Mouse (Mus musculus): Measurements from ENCODE around the gene Nudt22.
A peak's percentile ranks its signal among the peaks of the same experiment; 100 is the strongest.
"Not testable (repeated sequence)": the region's sequence is repeated elsewhere in the genome, so short reads cannot be mapped to it uniquely, and the experiment has no call there.

Nudt22 gene

DNA sequence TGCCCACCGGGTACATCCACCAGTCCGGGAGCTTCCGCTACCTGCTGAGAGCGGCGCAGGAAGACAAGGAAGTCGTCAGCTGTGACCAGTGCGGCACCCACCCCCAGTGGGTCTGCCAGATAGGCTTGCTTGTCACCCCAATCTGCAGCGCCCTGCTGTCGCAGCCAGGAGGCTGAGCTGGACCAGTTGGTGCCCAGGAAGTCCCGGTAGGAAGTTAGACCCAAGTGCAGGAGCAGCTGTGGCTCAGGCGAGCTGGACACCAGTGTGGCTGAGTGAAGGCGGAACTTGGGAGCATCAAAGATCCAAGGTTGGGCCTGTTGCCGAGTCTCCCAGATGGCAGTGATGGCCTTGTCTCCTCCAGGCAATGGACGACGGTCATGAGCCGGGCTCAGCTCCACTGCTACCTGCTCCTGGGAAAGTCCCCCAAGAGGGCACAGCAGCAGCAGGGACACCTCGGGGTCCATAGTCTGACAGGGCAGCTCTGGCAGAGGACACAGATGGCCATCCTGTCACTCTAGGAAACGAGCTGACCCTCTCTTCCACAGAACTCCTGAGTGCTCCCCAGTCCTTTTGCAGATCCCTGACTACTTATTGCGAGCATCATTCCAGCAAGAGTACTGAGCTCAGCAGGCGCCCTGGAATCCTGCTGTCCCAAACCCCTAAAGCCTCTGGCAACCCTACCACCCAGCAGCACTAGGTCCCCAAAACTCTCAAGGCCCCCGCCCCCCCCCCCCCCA is 494 bp downstream of the Nudt22 start:
- DNase-seq (ENCODE audit: low read depth, low spot score): no peak

DNA sequence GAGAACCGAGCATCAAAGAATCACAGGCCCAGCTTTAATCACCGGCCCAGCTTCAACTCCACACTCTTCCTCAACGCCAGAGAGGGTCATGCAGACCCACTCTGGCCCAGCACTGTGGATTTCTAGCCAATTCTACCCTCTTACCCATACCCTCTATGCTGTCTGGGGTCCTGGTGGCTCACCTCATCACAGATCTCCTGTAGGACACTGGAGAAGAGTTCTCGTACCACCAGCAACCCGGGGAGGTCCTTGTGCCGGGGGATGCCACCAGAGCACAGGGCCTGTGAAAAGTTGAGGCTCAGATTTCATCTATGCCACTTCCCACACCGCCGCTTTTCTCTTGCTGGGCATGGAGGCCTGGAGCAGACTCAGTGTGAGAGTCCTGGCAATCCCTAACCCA is 1.4 kb downstream of the Nudt22 start:
- no peak for DNase-seq (ENCODE audit: low read depth, low spot score)

DNA sequence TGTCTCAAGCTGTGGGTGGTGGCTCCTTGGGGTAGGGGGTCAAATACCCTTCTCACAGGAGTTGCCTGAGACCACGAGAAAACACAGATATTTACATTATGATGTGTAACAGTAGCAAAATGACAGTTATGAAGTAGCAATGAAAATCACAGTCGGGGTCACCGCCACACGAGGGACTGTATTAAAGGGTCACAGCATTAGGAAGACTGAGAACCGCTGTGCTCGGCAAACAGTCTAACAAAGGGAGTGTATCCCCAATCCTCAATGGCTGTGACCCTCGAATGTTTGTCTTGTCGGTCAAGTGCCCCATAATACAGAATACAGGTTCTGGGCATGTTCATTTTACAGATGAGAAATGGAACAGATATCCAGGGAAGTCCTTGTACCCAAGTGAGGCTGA is 1.9 kb downstream of the Nudt22 start:
- DNase-seq (ENCODE audit: low read depth, low spot score): no peak

DNA sequence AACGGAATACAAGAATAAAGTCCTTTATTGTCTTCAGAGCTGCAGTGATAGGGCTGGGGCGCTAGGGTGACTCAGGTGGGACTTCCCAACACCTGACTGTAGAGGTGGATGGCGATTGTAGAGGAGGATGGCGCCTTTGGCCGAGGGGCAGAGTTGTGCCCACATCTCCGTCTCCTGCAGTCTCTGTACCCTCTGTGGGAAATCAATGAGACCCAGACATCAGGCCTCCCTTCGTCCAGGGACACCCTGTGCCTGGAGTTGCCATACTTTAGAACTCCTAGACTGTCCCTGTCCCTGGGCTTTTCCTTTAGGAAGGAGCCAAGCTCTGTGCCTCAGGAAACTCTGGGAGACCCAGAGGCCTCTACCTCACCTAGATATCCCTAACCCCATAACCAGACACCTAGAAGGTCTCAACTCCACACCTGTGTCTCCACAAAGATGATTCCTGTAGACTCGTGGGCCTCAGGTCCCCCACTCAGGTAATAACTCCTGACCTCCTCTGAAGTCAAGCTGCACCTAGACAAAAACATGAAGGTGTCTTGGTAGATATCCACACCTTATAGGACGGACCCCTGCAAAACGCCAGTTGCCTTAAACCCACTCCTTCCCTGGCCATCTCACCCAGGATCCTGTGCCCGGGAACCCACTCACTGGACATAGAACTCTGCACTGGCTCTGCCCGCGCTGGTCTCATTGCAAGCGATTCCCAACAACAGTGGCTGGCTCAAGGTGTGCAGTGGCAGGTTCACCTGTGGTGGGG is 2.7 kb downstream of the Nudt22 start:
- DNase-seq (ENCODE audit: low read depth, low spot score): no peak

DNA sequence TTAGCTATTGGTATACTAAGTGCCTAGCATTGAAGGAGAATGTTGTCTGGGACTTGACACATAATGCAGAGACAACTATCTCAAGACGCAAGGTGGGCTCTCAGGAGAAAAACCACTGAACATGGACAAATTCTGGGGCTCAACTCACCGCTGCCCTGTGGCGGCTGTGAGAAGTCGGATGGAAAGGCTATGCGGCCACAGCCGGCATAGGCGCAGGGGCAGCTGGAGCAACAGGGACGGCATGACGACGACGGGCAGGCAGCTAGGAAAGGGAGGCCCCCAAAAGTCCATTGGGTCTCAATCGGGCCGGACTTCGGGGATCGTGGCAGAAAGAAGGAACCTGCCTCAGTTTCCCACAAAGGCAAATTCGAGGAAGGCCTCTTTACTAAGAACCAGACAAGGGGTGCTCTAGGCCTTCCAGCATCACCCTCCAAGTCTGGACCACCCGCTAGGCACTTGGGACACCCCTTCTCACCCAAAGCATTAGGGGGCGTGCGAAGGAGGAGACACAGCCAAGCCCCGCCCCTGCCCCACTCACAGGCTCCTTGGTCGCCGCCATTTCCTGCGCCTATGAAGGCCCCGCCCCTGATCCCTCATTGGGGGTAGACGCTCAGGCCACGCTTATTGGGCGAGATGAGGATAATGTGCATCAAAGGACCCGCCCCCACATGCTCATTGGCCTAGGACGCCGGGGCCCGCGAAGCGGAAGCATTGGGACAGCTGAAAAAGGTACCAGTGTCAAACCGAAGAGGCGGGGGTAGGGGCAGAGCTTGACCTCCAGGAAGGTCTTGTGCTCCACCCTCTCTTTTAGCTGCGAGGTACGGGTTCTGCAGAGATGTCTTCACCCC is 3.7 kb downstream of the Nudt22 start, which contains the start of gene Dnajc4:
Gene Dnajc4, minus strand, starts transcription at position 562 of the 848 bp plus-strand sequence.
- DNase-seq (ENCODE audit: low read depth, low spot score): peak; percentile 93

DNA sequence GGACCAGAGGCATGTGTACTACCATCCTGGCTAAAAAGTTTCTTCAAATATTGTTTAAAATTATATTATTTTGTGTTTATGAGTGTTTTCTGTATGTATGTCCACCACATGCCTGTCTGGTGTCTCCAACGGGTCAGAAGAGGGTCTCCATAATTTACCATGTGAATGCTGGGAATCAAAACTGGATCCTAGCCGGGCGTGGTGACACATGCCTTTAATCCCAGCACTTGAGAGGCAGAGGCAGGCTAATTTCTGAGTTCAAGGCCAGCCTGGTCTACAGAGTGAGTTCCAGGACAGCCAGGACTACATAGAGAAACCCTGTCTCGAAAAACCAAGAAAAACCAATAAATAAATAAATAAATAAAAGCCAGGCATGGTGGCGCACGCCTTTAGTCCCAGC is 4.8 kb downstream of the Nudt22 start:
- DNase-seq (ENCODE audit: low read depth, low spot score): not testable (repeated sequence)

DNA sequence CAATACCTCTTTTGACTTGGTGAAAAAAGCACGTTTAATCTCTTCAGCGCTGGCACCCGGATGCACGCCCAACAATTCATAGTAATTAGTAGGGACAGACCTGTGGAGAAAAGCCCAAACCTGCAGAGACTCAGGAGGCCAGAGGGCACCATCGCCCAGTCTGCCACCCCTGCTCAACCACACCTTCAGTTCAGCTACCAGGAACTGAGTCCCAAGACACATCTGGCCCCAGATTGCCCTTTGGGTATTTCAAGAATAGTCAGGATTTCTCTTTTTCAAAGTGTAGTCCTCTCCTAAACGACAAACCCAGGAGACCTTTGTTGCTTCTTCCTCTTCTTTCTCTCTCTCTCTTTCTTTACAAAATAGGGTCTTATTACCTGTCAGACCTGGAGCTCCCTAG is 5.2 kb downstream of the Nudt22 start:
- no peak for DNase-seq (ENCODE audit: low read depth, low spot score)

DNA sequence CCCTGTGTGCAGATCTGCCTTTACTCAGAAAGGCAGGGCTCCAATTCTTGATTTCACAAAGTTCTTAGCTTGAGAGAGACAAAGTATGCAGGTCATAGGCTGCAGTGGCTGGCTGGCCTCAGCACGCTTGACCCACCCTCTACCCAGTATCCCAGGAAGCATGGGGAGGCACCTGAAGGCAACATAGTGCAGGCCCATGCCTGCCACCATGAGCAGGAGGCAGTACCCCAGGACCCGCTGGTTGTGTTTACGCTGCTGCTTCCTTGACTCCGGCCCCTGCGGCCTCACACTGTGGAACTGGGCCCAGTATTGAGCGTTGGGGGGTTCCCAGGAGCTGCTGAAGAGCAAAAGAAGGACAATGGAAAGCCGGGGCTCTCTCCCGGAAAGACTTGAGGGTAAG is 6.7 kb downstream of the Nudt22 start:
- no peak for DNase-seq (ENCODE audit: low read depth, low spot score)

DNA sequence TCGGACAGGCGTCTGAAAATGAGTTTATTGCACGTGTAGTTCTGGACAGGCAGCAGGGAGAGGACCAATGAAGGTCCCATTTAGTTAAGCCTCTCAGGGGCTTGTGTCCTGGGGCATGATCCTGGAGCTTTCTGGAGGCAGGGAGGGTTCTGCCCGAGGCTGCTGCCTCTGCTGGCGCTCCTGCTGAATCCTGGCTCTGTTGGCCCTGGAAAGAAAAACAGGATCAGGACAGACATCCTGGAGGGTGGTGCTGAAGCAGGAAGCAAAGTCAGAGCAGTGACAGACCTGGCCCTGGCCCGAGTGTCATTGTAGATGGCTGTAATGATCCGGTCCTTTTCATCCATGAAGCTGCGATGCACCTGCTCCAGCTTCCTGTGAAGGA is 8.0 kb downstream of the Nudt22 start:
- DNase-seq (ENCODE audit: low read depth, low spot score): no peak

DNA sequence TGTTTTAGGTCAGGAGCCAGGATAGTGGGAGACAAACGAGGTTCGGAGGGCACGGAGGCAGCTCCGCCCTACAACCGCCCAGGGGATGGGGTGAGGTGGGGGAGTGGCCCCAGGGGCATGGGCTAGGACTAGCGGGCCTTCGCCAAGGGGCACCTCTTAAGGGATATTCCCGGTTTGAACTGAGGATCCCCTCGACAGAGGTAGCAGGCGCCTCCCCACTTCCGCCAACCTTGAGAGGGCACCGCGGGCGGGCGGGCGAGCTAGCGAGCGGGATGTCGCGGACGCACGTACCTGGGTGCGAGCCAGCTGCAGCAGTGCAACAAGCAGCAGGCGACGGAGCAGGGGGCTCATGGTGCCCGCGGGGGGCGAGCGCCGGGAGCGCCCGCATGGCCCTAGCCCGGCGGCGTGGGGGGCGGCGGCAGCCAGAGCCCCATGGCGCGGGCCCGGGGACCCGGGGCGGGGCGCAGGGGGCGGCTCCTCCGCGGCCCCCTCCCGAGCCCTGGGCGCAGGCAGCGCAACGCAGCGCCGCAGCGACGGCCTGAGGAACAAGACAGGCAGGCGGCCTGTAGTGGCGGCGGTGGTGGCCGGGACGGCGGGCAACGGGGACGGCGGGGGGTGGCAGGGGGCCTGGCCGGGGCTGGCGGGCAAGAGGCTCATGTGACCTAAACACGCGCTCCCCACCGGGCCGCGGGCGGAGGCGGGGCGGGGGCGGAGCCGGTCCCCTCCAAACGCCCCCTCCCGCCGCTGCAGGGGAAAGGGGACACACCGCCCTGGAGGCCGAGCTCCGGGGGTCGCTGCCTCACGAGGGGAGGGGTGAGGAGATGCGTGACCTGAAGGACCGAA is 8.6 kb downstream of the Nudt22 start, which contains the start of gene Vegfb:
Gene Vegfb, minus strand, starts transcription at position 591 of the 843 bp plus-strand sequence.
- DNase-seq (ENCODE audit: low read depth, low spot score): no peak

DNA sequence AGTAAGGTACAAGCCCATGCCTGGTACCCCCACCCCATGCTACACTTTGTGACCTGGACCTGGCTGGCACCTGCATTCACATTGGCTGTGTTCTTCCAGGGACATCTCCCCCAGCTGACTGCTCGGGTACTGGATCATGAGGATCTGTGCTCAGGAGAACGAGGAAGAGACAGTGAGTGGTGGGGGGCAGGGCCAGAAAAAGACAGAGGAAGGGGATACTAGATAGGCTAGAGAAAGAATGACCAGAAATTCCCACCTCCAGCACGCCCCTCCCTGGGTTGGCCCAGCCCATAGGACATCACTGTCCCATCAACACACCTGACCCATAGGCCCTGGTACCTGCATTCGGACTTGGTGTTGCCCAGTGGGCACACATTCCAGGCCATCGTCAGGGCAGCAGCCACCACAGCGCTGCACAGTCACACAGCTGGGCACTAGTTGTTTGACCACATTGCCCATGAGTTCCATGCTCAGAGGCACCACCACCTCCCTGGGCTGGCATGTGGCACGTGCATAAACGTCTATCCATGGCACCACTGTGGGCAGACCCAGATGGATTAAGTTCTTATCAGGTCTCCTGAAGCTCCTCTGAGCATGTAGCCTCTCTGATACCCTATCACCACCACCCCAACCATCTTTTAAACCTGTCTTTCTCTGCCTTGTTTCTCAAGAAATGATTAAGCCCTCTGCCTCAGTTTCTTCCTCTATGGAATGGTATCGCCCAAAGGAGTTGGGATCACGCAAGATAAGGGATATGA is 9.8 kb downstream of the Nudt22 start:
- no peak for DNase-seq (ENCODE audit: low read depth, low spot score)

DNA sequence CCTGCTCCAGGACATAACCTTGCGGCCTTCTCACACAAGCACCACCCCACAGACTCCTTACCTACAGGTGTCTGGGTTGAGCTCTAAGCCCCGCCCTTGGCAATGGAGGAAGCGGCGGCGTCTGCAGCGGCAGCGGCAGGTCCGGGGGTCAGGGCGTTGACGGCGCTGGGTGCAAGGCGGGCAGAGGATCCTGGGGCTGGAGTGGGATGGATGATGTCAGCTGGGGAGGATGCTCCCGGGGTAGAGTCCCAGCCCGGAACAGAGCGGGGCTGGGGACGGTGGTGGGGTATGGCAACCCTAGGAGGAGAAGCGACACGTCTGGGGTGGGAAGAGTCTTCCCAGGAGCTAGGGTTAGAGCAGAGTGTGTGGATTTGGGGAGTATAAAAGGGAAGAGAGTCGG is 10.6 kb downstream of the Nudt22 start:
- no peak for DNase-seq (ENCODE audit: low read depth, low spot score)

DNA sequence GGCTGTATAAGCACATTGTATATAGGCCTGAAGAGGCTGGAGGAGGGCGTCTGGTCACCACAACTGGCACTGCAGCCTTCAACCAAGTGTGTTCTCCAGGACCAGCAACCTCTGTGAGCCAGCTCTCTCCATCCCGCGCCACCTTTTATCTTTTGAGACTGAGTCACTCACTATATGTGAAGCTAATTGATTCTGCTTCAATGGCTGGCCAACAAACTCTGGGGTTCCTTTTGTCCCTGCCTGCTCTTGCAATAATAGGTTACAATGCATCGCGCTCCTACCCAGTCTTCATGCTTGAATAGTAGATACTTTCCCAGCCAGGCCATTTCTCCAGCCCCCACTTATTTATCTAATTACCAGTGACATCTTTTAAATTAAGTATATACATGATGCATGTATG is 12.3 kb downstream of the Nudt22 start:
- no peak for DNase-seq (ENCODE audit: low read depth, low spot score)

DNA sequence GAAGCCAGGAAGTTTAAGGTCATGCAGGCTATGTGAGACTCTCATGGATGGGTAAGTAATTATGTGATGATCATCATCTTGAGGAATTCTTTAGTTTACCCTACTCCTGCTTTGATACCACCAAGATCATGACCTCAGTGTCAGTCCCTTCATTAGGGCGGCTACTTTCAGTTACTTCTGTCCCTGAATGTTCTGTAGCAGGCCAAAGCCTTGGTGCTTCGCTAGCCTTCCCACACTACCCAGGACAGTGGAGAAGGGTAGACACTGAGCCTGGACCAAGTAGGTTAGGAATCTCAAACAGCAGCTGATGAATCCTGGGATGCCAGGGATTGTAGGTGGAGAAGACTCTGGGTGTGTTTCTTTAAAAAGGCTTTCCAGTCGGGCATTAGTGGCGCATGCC is 14.5 kb downstream of the Nudt22 start:
- no peak for DNase-seq (ENCODE audit: low read depth, low spot score)

DNA sequence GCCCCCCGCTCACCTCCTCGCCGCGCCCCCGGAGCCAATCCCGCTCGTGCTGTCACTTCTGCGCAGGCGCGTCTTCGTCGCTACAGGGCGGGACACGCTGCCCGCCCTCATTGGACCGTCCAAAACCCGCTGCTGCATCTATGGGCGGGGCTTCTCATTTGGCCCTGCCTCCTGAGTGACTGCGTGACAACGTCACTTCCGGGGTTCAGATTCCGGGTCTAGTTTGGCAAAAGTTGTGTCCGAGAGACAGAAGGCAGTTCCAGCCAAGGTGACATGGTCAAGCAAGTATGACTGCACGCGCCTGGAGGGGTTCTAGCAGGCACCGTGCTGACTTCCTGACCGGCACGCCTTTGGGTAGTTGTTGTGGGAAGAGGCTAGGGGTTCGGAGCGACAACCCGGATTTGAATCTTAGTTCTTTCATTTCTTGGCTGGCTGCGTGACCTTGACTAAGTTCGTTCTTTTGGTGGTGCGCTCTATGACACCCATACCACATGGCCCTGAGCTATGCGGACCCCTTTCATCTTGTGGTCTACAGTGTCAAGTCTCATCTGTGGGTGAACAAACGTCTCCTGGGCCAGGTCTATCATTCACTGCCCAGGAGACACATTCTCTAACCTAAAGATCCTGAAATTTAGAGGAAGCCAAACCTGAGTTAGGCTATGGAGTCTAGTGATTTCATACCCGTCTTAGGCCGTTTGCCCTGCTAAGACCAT is 15.4 kb downstream of the Nudt22 start, which contains the start of gene Fkbp2:
Gene Fkbp2, minus strand, starts transcription at position 121 of the 713 bp plus-strand sequence.
- DNase-seq (ENCODE audit: low read depth, low spot score): peak; percentile 99

DNA sequence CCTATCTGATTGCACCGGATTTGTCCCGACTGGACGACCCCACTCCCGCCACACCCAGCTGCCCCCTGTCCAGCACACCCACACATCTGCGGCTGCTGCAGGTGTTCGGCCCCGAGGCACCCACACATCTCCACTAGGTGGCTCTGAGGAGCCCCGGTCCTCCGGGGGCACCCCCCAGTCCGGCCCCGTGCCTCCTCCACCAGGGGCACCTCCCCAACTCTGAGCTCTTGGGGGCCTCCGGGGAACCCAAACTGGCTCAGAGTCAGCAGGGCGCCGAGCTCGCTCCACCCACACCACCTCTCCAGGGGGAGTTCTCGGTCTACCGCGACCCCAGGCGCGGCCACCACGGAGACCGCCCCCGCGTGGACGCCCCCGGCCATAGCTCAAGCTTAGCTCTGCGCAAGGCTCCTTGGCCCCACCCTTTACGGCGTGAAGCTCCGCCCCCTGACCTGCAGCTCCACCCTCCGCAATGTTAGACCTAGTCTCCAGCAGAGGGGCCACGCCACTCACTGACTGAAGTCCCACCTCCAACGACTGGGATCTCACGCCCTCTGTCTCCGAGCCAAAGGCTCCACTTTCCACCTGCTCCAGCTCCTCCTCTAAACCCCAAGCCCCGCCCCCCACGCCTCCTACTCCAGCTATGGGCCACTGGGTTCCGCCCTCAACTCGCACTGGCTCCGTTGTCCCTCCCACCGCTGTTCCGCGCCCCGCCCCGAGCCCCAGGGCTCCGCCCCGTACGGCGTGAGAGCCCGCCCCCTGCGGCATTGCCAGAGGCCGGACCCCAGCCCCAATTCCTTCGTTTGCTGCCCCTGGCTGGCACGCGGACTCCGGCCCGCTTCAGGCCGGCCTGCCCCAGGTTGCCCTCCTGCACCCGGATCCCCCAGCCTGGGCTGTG is 16.2 kb downstream of the Nudt22 start:
- DNase-seq (ENCODE audit: low read depth, low spot score): peak; percentile 98

DNA sequence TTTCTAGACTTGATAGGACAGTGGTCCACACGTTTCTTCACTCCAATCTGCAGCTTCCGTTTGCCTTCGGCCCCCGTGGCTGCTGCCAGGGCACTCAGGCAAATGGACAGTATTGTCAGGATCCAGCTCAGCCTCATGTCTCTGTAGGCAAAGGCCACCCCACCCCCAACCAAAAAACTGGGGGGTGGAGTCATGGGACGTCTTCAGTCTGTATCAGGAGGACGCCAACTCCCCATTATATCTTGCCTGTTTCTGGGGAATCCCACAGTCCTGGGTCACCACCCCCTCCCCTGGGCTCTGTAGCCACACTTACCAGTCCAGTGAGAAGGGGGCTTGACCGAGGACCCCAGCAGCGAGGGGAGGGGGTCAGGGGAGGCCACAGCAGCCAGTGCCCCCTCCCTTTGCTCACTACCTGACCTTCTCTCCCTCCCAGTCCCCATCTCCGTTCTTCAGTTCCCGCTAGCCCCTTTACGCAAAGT is 16.9 kb downstream of the Nudt22 start:
- no peak for DNase-seq (ENCODE audit: low read depth, low spot score)

DNA sequence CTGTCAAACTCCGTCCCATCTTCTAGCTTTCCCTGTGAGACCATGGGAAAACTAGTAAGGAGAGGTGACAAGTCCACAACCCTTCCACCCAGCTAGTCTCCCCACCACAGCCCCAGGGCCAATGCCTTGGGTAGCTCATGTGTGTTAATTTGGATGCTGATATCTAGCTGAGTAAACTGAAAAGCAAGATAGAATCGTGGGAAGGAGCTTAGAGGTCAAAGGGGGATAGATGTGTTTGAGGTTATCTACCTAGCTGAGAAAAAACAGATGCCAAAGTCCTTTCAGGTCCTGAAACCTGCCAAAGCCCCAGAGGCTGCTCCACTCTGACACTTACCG is 17.3 kb downstream of the Nudt22 start:
- DNase-seq (ENCODE audit: low read depth, low spot score): no peak
